Mouse (Mus musculus) right cerebral cortex, adult 18-20 months (tissue): ENCODE data around the gene Otop3.
"Not testable (repeated sequence)": the region's sequence is repeated elsewhere in the genome, so short reads cannot be mapped to it uniquely, and the experiment has no call there.

ENCODE experiments used
- DNase-seq: peaks from one replicate; pipeline ENCODE4 v3.0.0; 2022; ENCODE audit warnings: mixed read lengths

The Otop3 gene

GRCm38 (mm10) chr11:115367395-115367944, 32.9 kb downstream of the Otop3 start, which contains the start of gene Hid1:
Hid1 (minus strand) TSS chr11:115367756.
- peak; percentile 93 for DNase-seq

GRCm38 (mm10) chr11:115370368-115370767, 35.8 kb downstream of the Otop3 start:
- no peak for DNase-seq

DNA sequence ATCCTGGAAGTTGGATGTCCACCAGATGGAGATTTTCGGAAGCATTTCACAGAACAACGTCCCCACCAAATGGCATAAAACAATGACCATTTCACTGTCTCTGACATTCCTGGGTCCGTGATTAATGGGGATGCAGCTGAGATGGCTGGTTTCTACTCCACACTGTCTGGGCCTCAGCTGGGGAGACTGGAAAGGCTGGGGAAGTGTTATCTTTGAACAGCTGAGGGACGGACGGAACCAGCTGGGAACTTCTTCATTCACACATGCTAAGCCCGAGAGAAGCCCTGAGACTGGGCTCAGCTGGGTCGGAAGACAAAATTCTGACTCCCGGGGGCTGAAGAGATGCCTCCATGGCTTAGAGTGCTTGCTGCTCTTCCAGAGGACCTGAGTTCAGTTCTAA, 36.8 kb downstream of the Otop3 start:
- DNase-seq: no peak

DNA sequence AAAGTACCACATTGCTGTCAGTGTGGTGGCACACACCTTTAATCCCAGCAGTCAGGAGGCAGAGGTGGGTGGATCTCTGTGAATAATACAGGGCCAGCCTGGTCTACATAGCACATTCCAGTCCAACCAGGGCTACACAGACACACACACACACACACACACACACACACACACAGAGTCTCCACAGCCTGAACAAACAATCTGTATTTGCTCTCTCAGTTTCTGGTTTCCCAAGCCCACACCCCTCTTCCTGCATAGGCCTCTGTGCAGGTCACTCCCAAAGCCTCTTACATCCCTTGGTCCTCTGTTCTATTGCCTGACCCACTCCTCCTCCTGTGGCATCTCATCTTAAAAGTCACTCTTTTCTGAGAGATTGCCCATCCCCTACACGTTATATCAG, 37.5 kb downstream of the Otop3 start:
- no peak for DNase-seq

DNA sequence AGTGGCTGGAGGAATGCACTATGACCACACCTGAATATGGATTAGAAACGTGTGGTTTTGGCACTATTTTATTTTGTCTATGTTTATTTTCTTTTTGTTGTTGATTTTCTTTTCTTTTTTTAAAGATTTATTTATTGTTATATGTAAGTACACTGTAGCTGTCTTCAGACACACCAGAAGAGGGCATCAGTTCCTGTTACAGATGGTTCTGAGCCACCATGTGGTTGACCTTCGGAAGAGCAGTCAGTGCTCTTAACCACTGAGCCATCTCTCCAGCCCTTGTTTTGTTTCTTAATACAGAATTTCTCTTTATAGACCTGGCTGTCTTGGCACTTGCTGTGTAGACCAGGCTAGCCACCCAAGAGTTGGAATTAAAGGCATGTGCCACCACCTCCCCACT, 38.2 kb downstream of the Otop3 start:
- no peak for DNase-seq

- peak; percentile 86 for DNase-seq
Measured at GRCm38 (mm10) chr11:115373805-115374694, 39.5 kb downstream of the Otop3 start.

DNA sequence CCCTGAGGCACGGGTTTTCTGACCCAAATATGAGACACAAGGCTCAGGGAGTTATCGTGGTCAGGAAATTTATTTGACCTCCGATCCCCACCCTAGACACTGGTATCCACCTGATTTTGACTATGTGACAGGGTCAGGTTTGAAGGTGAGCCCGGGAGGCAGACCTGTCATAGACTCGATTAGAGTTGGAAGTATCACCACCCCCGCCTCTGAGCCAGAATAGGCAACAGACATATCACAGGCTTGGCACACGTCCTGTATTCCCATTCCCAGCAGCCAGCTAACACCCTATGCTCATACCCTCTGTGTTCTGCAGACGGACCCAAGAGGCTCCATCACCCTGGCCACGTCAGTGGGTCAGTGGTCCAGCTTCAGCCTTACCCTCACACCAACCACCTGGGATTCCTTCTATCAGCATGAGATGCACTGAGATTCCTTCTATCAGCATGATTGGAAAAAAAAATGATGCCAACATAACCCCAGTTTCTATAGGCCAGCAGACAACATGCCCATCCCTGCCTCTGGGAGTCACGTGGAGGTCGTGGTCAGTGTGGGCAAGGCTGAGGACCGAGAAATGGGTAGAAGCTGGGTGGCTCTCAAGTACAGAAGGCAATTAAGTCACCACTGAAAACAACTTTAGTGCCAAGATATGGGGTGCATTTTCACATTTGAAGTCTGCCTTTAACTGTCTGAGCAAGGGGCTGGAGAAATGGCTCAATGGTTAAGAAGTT, 40.3 kb downstream of the Otop3 start:
- DNase-seq: peak; percentile 72

- DNase-seq: no peak
Measured at GRCm38 (mm10) chr11:115376722-115377121, 42.2 kb downstream of the Otop3 start.

GRCm38 (mm10) chr11:115377254-115377653, 42.7 kb downstream of the Otop3 start:
- no peak for DNase-seq

DNA sequence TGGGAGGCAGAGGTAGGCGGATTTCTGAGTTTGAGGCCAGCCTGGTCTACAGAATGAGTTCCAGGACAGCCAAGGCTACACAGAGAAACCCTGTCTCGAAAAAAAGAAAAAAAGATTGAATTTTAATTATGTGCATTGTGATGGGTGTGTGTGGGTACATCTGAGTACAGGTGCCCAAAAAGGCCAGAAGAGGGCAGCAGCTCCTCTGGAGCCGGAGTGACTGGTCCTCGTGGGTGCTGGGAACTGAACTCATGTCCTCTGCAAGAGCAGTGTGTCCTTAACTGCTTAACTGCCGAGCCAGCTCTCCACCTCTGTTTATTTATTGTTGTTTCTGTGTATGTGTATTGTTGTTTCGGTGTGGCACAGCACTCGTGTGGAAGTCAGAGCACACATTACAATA, 43.3 kb downstream of the Otop3 start:
- DNase-seq: no peak

GRCm38 (mm10) chr11:115381276-115381675, 46.7 kb downstream of the Otop3 start:
- DNase-seq: no peak

- peak; percentile 92 for DNase-seq
Measured at GRCm38 (mm10) chr11:115381743-115382539, 47.4 kb downstream of the Otop3 start, which contains the start of gene Cdr2l. Cdr2l (plus strand) TSS chr11:115381916.

DNA sequence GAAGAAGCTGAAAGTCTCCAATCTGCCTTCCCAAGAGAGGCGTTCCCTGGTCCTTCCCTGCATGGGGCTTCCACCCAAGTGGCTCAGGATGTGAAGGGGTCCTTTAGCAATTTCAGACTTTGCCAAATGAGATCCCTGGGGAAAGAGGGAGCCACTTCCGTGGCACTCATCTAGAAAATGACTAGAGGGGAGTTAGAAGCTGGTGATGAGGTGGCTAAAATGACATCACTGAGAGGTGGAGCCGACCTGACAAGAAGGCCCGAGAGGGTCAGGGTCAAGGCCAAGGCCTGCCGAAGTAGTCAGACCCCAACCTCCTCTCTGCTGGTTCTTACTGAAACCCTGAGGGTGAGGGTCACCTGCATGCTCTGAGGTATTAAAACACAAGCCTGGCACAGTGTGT, 48.4 kb downstream of the Otop3 start:
- no peak for DNase-seq

GRCm38 (mm10) chr11:115383701-115384474, 49.4 kb downstream of the Otop3 start:
- peak; percentile 61 for DNase-seq

- DNase-seq: no peak
Measured at GRCm38 (mm10) chr11:115384587-115384986, 50.1 kb downstream of the Otop3 start.

DNA sequence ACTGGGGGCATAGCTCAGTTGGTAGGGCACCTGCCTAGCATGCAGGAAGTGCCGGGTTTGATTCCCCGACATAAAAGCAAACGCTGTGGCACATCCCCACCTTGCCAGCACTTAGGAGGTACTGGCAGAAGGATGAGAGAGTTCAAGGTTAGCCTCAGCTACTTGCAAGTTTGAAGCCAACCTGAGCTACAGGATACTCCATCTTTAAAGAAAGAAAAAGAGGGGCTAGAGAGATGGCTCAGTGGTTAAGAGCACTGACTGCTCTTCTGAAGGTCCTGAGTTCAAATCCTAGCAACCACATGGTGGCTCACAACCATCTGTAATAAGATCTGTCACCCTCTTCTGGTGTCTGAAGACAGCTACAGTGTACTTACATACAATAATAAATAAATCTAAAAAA, 52.3 kb downstream of the Otop3 start:
- not testable (repeated sequence) for DNase-seq

- DNase-seq: no peak
Measured at GRCm38 (mm10) chr11:115391358-115391757, 56.8 kb downstream of the Otop3 start.

- DNase-seq: no peak
Measured at GRCm38 (mm10) chr11:115393721-115394325, 59.3 kb downstream of the Otop3 start.
